Mouse (Mus musculus) G1E (cell line): Measurements from ENCODE around the gene Hba-a1.

Experiments
- CTCF ChIP-seq: IDR thresholded peaks from 2 replicates; pipeline ENCODE4 v1.5.1; 2012; ENCODE audit warnings: low read depth, low read length, inconsistent platforms, mixed read lengths
- GATA1 ChIP-seq: IDR thresholded peaks from 2 replicates; pipeline ENCODE4 v1.6.1; 2012; ENCODE audit warnings: borderline replicate concordance, low read length, inconsistent platforms, mixed read lengths
- GATA2 ChIP-seq: IDR thresholded peaks from 2 replicates; pipeline ENCODE4 v1.6.1; 2012; ENCODE audit warnings: low read depth, low read length, inconsistent platforms, borderline replicate concordance
- POLR2AphosphoS5 ChIP-seq: IDR thresholded peaks from 2 replicates; pipeline ENCODE4 v1.6.1; 2012; ENCODE audit warnings: low read depth, low read length, inconsistent platforms; ENCODE audit not compliant: insufficient replicate concordance
- TAL1 ChIP-seq: conservative IDR thresholded peaks from 2 replicates; pipeline ENCODE4 v1.6.1; 2012; ENCODE audit warnings: low read depth, low read length, inconsistent platforms, mixed read lengths

- TF ChIP-seq TAL1 (no peak), GATA1 (no peak), CTCF (no peak), POLR2AphosphoS5 (no peak), GATA2 (no peak)
Observed at GRCm38 (mm10) chr11:32267188-32267884, 16.0 kb upstream of the Hba-a1 start, which contains the start of gene Nprl3.
